Mouse (Mus musculus): ENCODE measurements around the gene Sash3. TPM values are rescaled to one million over a fixed set of nuclear protein-coding genes. Genes with fewer than 3 reads are reported as not detected.

Sash3 gene
- polyA plus RNA-seq, 1 experiment: 100 TPM

DNA sequence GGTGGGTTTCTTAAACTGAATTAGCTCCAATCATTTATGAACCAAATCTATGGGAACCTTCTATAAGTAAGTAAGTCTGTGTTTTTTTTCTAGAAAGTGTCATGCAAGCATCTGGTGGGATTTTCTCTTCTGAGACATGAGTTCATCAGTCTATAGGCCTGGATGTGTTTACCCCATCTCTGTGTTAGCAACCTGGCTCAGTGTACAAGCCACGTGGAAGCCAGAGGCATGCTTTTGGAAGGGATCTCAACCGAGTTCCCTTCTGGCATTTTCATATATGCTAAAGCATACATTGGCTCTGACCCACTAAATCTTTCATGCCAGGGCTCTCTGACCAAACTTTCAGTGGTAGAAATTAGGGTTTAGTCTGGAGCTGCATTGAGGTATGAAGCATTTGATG lies 7.7 kb downstream of the Sash3 start:
- Histone ChIP-seq H3K27ac (ENCODE audit: insufficient read depth, low read length) (no peak overlapping the region; the same call in 1 of the 2 replicates), H3K36me3 (ENCODE audit: control insufficient read depth, insufficient read depth, low read length) (peaks cover 40% of the 10 kb centered on the region), H3K4me3 (ENCODE audit: extremely low read depth, insufficient read depth, insufficient read length) (no peak overlapping the region), H3K4me1 (ENCODE audit: control insufficient read depth, insufficient read depth, insufficient read length) (peaks cover 21% of the 10 kb centered on the region), H3K27me3 (ENCODE audit: control insufficient read depth, insufficient read depth, low read length) (no peaks in the 10 kb centered on the region)
- DNase-seq (ENCODE audit: low read depth in 1 of 2, low spot score in 2 of 2): no peak
- 56% methylated on average over 2 of the region's 2 CpGs for WGBS
- TF ChIP-seq CTCF (IDR thresholded peaks at IDR 0.05; ENCODE audit: extremely low read depth, insufficient read depth, insufficient read length, insufficient replicate concordance): no peak
- no peak for TF ChIP-seq POLR2A (IDR thresholded peaks at IDR 0.05; ENCODE audit: low read depth, low read length)

DNA sequence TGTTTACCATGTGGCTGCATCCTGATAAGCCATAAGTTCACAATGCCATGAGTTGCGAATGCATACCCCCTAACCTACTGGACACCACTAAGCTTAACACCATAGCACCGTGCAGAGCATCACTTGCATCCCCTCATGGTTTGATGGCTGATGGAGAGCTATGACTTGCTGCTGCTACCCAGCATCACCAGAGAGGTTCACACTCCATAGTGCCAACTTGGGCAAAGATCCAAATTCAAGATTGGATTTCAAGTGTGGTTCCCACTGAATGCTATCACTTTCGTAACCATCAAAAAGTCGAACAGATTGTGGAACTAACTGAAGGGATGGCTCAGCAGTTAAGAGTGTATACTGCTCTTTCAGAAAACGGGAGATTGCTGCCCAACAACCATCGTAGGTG lies 9.3 kb downstream of the Sash3 start:
- TF ChIP-seq POLR2A (IDR thresholded peaks at IDR 0.05; ENCODE audit: low read depth, low read length): no peak
- TF ChIP-seq CTCF (IDR thresholded peaks at IDR 0.05; ENCODE audit: extremely low read depth, insufficient read depth, insufficient read length, insufficient replicate concordance): no peak
- Histone ChIP-seq H3K4me1 (ENCODE audit: control insufficient read depth, insufficient read depth, insufficient read length) (peaks cover 14% of the 10 kb centered on the region), H3K27me3 (ENCODE audit: control insufficient read depth, insufficient read depth, low read length) (no peaks in the 10 kb centered on the region), H3K36me3 (ENCODE audit: control insufficient read depth, insufficient read depth, low read length) (peaks cover 48% of the 10 kb centered on the region), H3K27ac (ENCODE audit: insufficient read depth, low read length) (no peak overlapping the region), H3K4me3 (ENCODE audit: extremely low read depth, insufficient read depth, insufficient read length) (no peak overlapping the region)
- 81% methylated on average over 6 of the region's 6 CpGs for WGBS
- no peak for DNase-seq (ENCODE audit: low read depth in 1 of 2, low spot score in 2 of 2)

DNA sequence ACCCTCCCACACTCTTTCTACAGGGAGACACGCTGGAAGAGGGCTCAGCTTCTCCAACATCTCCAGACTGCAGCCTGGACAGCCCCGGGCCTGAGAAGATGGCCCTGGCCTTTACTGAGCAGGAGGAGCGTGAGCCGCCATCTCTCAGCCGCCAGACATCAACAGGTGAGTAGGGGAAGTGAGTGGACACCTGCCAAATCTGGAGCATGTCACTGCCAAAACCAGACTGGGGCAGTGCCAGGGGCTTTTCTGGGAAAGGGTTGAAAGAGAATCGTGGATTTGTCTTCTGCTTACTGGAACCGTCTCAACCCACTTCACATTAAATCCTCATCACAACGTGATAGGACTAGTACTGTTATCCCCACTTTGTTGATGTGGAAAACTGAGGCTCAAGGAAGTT lies 11.2 kb downstream of the Sash3 start:
- DNase-seq (ENCODE audit: low read depth in 1 of 2, low spot score in 2 of 2): no peak
- 87% methylated on average over 8 of the region's 8 CpGs for WGBS
- no peak overlapping the region for H3K4me3 ChIP-seq (ENCODE audit: extremely low read depth, insufficient read depth, insufficient read length)
- H3K27ac ChIP-seq (ENCODE audit: insufficient read depth, low read length): no peak overlapping the region
- peaks cover 57% of the 10 kb centered on the region for H3K36me3 ChIP-seq (ENCODE audit: control insufficient read depth, insufficient read depth, low read length)
- TF ChIP-seq CTCF (IDR thresholded peaks at IDR 0.05; ENCODE audit: extremely low read depth, insufficient read depth, insufficient read length, insufficient replicate concordance): no peak
- H3K27me3 ChIP-seq (ENCODE audit: control insufficient read depth, insufficient read depth, low read length): no peaks in the 10 kb centered on the region
- peaks cover 9% of the 10 kb centered on the region for H3K4me1 ChIP-seq (ENCODE audit: control insufficient read depth, insufficient read depth, insufficient read length)

DNA sequence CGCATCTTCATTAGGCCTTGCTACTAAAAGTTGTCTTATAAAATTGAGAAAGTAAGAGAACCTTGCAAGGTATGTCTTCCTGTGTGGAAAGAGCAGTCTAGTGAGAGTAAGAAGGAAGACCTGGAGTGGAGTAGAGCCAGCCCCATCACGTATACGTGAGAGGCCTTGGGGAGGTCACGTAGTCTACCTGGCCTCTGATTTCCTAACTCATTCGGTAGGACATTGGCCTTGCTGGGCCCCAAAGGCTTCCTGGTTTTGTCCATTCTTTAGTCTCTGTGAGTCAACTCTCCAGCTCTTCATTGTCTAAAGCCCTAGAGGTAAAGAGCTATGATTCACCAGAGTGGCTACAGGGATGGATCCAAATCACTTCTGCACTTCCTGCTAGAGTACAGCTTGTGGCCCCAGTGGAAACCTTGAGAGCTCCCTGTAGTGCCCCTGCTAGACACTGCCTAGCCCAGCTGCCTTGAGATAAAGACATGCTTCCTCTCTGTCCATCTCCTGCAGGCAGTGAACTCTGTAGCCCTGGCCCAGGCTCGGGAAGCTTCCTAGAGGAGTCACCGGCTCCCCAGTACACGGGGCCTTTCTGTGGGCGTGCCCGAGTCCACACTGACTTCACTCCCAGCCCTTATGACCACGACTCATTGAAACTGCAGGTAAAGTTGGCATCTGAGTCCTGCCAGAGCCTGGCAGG lies 12.1 kb downstream of the Sash3 start:
- Histone ChIP-seq H3K27me3 (ENCODE audit: control insufficient read depth, insufficient read depth, low read length) (no peaks in the 10 kb centered on the region), H3K4me3 (ENCODE audit: extremely low read depth, insufficient read depth, insufficient read length) (no peak overlapping the region), H3K36me3 (ENCODE audit: control insufficient read depth, insufficient read depth, low read length) (peaks cover 57% of the 10 kb centered on the region), H3K4me1 (ENCODE audit: control insufficient read depth, insufficient read depth, insufficient read length) (peaks cover 2% of the 10 kb centered on the region; the same call in 1 of the 2 replicates), H3K27ac (ENCODE audit: insufficient read depth, low read length) (no peak overlapping the region; the same call in 1 of the 2 replicates)
- no peak for TF ChIP-seq POLR2A (IDR thresholded peaks at IDR 0.05; ENCODE audit: low read depth, low read length)
- no peak for TF ChIP-seq CTCF (IDR thresholded peaks at IDR 0.05; ENCODE audit: extremely low read depth, insufficient read depth, insufficient read length, insufficient replicate concordance)
- no peak for DNase-seq (ENCODE audit: low read depth in 1 of 2, low spot score in 2 of 2)
- 88% methylated on average over 11 of the region's 11 CpGs for WGBS

DNA sequence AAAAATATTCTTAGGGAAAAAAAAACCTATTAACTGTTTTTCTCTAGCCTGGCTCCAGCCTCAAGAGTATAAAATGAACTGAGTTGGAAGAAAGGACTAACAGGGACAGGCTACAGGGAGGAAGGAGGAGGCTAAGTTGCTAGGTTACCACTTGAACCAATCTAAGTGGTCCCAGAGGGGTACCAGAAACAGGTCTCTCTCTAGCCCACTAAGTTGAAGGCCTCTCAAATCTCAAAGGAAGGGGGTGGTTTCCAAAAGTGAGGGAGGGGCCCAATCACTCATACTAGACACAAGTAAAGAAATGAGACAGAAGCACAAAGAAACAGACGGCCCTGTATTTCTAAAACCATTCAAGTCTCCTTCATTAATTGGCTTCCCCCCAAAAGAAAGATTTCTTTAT lies 23.7 kb downstream of the Sash3 start:
- Histone ChIP-seq H3K4me1 (ENCODE audit: control insufficient read depth, insufficient read depth, insufficient read length) (no peaks in the 10 kb centered on the region), H3K27ac (ENCODE audit: insufficient read depth, low read length) (no peak overlapping the region), H3K4me3 (ENCODE audit: extremely low read depth, insufficient read depth, insufficient read length) (no peak overlapping the region), H3K36me3 (ENCODE audit: control insufficient read depth, insufficient read depth, low read length) (no peaks in the 10 kb centered on the region), H3K27me3 (ENCODE audit: control insufficient read depth, insufficient read depth, low read length) (no peaks in the 10 kb centered on the region)
- TF ChIP-seq POLR2A (IDR thresholded peaks at IDR 0.05; ENCODE audit: low read depth, low read length) (no peak), CTCF (IDR thresholded peaks at IDR 0.05; ENCODE audit: extremely low read depth, insufficient read depth, insufficient read length, insufficient replicate concordance) (no peak)
- WGBS: 88% methylated on average over 1 of the region's 1 CpGs
- no peak for DNase-seq (ENCODE audit: low read depth in 1 of 2, low spot score in 2 of 2)

DNA sequence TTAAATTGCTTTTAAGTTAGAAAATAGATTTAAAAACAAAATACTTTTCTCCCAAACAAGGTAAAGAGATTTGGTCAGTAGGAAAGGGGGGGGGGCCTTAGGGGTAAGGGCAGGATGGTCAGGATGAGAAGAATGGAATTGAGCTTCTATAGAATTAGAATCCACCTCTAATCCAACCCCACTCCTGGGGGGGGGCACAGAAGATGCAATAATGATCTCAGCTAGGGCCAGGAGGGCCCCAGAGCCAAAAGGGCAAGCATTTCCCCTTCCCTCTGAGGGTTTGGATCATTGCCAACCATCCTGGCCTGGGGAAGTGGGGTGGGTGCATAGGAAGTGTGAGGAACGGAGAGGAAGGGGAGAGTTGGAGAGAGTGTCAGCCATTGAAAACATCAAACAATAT lies 24.1 kb downstream of the Sash3 start:
- TF ChIP-seq CTCF (IDR thresholded peaks at IDR 0.05; ENCODE audit: extremely low read depth, insufficient read depth, insufficient read length, insufficient replicate concordance): no peak
- no peak for TF ChIP-seq POLR2A (IDR thresholded peaks at IDR 0.05; ENCODE audit: low read depth, low read length)
- Histone ChIP-seq H3K4me1 (ENCODE audit: control insufficient read depth, insufficient read depth, insufficient read length) (0 out of 2 replicates have a peak, but pooled peaks cover under 1% of the 10 kb centered on the region), H3K27ac (ENCODE audit: insufficient read depth, low read length) (no peak overlapping the region), H3K36me3 (ENCODE audit: control insufficient read depth, insufficient read depth, low read length) (no peaks in the 10 kb centered on the region), H3K4me3 (ENCODE audit: extremely low read depth, insufficient read depth, insufficient read length) (no peak overlapping the region), H3K27me3 (ENCODE audit: control insufficient read depth, insufficient read depth, low read length) (no peaks in the 10 kb centered on the region)
- 44% methylated on average over 1 of the region's 1 CpGs for WGBS
- no peak for DNase-seq (ENCODE audit: low read depth in 1 of 2, low spot score in 2 of 2)

DNA sequence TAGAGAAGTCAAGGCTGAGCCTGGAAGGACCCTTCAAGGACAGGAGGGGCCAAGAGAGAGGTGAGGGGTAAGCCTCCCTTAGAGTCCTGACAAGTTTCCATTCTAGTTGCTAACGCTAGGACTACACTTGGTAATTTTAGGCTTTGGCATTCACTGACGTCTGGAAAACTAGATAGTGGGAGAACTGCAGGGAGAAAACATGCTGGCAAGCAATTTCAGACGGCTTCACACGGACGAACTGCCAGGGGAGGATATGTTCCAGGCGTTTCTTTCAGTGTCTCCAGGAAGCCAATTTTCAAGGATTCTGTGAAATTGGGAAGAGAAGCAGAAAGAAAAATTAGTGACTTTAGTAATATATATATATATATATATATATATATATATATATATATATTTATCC lies 35.6 kb downstream of the Sash3 start:
- H3K36me3 ChIP-seq (ENCODE audit: control insufficient read depth, insufficient read depth, low read length): peaks cover 4% of the 10 kb centered on the region
- 84% methylated on average over 6 of the region's 6 CpGs for WGBS
- no peak overlapping the region for H3K4me3 ChIP-seq (ENCODE audit: extremely low read depth, insufficient read depth, insufficient read length)
- no peak for TF ChIP-seq POLR2A (IDR thresholded peaks at IDR 0.05; ENCODE audit: low read depth, low read length)
- TF ChIP-seq CTCF (IDR thresholded peaks at IDR 0.05; ENCODE audit: extremely low read depth, insufficient read depth, insufficient read length, insufficient replicate concordance): no peak
- no peak for DNase-seq (ENCODE audit: low read depth in 1 of 2, low spot score in 2 of 2)
- H3K27me3 ChIP-seq (ENCODE audit: control insufficient read depth, insufficient read depth, low read length): no peaks in the 10 kb centered on the region
- no peak overlapping the region for H3K27ac ChIP-seq (ENCODE audit: insufficient read depth, low read length)
- no peaks in the 10 kb centered on the region for H3K4me1 ChIP-seq (ENCODE audit: control insufficient read depth, insufficient read depth, insufficient read length)
